Mouse (Mus musculus) urinary bladder, postnatal 4 days (tissue): ENCODE measurements around the gene Ppil2.

ENCODE experiments used
- DNase-seq, 2 experiments: peaks; one replicate each; pipeline ENCODE4 v3.0.0; 2021 to 2022; ENCODE audit warnings: low spot score in 2 of 2

Ppil2 gene

DNA sequence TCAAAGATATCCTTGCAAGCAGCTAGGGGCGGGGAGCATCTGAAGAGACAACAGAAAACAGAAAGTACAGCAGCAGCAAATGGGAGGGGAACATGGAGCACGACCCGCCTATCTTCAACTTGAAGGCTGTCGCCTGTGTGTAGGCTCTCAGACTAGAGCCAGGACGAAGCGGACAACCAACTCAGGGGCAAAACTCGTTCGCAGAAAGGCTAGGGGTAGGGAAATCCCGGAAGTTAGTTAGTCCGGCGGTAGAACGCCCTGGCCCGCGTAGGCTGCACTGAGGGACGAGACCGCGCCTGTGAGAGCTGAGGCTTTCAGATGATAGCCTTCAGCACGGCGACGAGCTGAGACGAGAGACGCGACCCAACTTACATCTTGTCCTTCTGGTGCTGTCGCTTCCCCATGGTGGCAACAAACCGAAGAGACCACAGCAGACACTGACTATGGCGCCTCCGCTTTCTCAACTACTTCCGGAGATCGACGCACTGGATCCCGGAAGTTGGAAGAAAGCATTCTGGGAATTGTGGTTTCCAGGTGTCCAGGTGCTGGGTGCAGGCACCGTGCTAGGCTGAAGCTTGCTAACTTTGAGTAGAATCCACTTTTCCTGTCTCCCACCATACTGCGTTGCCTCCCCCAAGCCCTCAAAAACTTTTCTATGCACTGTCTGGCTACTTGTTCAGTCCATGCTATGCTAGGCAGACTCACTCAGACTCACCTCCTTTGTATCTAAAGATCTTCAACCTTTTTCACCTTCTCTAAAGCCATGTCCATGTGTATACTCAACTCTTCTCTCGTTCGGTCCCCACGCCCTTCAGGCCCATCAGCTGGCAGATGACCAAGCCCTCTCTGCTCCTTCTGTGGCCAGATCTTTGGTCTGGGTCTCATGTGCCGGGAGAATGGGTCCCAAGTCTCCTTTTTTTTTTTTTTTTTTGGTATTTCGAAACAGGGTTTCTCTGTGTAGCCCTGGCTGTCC lies at the start of gene Ppil2:
TSS of gene Ppil2 (minus strand) at position 487 of the 973 bp plus-strand sequence.
- peak in 1 of 2 experiments; percentile 57 for DNase-seq

DNA sequence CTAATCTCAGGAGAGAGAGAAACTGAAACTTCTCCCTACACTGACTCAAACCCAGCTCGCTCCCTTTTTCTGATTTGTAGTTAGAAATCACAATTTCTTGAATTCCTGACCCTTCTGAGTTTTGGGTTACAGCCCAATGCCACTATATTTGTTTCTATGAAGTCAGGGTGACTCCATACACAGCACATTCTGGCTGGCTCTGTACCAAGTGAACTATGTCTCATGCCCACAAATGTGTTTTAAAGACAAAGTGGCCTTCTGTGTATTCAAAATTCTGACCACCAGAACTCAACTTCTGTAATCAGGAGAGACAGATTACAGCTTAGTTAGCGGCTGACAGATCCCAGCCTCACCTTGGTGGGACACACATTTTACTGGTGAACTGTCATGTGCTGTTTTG lies 43.3 kb upstream of the Ppil2 start:
- DNase-seq, result no peak

DNA sequence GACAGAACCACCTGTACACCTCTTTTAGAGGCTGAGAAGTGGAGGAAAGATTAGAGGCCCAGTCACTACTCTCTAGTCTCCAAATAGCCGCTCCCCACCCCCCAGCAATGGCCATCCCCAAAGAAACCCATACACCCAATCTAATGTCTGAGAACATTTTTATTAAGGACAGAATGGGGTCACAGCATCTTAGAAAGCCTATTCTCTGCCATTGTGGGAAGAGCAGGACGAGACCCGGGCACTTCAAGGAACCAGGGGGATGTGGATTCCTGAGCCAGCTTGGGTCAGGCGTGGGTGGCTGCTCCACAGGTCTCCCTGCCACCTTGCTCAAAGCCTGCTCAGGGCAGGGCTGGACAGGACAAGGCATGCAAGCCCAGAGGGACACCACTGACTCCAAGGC lies 40.8 kb upstream of the Ppil2 start:
- DNase-seq, result no peak

DNA sequence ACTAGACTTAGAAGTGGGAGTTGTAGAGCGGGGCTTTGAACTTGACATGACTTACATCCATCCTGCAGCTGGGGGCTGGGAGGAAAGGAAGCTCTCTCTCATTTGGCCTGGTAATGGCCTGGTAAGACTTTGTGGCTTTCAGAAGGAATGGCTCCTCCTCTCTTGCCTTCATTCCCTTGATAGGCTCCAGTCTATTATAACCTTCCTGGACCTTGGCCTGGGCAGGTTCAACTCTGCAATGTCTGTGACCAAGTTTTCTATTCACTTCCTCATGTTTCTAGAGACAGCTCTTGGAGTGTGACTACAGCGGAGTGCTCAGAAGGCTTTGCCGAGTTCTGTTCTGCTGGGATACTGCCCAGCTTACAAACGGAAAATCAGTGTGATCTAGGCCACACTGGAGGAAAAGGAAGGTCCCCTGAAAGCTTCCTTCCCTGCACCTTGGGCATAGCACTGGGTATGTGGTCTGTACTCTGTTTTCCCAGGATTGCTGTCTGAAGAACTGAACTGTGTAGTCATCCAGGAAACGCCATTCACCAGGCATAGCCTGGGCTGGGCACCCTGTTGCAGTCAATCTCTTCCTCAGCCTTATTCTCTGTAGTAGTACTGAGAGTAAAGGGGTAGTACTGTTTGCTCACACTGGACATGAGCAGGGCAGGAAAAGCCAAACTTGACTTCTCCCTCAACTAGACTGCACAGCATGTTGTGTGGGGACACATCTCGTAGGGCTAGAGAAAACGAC lies 39.6 kb upstream of the Ppil2 start:
- no peak for DNase-seq

DNA sequence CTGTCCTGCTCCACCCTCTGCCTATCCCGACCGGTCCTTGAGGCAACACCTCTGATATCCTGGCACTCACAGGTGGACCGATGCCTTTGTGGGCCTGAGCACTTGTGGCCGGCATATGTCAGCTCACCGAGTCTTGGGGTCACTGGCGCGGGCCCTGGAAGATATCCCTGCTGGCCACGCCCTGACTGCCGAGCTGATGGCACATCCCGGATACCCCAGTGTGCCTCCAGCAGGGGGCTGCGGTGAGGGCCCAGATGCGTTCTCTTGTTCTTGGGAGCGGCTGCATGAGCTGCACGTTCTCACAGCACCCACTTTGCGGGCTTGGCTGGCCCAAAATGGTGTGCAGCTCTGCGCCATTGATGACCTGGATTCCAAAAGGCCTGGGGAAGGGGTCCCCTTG lies 37.0 kb upstream of the Ppil2 start:
- DNase-seq, result no peak

DNA sequence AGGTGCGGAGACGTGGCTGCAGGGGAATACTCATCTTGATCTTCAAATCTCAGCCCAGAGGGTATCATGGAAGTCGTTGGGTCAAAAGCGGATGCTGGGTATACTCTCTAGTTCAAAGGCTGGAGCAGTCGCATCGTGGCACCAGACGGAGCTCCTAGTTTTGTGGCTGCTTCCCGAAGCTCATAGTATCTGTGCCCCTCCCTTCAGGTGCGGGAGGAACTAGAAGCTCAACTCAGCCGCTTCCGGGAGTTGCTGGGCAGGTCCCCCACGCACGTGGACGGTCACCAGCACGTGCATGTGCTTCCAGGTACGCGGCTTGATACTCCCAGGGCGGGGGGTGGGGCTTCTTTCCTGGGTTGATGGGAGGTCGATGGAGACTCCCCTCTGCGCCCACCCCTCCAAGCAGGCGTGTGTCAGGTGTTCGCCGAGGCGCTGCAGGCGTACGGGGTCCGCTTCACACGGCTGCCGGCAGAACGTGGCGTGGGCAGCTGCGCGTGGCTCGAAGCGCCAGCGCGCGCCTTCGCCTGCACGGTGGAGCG lies 36.4 kb upstream of the Ppil2 start:
- DNase-seq, result no peak

DNA sequence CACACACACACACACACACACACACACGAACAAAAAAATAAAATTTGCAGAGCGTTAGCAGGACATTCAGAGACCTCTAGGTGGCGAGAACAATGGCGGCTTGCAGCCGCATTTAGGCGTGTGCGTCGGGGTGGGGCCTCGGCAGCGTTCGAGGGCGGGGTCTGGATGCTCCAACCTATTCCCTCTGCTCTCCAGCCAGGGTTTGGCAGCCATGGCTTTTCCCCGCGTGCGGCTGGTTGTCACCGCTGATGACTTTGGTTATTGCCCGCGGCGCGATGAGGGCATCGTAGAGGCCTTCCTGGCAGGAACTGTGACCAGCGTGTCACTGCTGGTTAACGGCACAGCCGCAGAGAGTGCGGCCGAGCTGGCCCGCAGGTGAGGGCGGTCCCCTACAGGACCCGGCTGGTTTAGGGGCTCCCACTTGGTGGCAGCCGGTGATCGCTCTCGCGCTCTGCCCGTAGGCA lies 35.7 kb upstream of the Ppil2 start, which contains the start of gene Ccdc116:
TSS of gene Ccdc116 (minus strand) at position 458 of the 464 bp plus-strand sequence.
- peak; percentile 70 to 81 for DNase-seq

DNA sequence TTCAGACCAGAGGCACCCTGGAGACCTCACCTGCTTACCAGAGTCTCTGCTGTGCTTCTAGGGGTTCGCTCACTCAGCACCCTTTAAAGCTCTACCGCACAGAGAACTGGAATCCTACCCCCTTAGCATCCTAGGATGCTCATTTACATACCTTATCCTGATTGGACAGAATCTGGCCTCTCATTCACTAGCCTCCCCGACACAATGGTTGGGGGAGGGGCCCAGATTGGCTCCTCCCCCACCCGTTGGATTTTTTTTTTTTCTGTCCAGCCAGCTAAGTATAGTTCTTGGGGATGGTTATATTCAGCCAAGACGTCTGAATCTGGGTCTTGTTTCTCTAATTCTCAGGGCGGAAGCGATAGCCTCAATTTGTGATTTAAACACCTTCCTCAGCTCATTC lies 33.3 kb upstream of the Ppil2 start, which contains the start of gene Ydjc:
TSS of gene Ydjc (plus strand) at position 283 of the 400 bp plus-strand sequence.
- DNase-seq, result no peak

DNA sequence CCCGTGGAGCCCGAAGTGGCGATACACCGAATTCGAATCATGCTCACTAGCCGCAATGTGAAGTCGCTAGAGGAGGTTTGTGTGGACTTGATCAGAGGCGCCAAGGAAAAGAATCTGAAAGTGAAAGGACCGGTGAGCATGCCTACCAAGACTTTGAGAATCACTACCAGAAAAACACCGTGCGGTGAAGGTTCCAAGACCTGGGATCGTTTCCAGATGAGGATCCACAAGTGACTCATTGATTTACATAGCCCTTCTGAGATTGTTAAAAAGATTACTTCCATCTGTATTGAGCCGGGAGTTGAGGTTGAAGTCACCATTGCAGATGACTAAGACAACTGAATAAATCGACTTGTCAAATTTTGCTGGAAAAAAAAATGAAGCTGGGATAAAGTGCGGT lies 26.3 kb upstream of the Ppil2 start:
- DNase-seq, result no peak

DNA sequence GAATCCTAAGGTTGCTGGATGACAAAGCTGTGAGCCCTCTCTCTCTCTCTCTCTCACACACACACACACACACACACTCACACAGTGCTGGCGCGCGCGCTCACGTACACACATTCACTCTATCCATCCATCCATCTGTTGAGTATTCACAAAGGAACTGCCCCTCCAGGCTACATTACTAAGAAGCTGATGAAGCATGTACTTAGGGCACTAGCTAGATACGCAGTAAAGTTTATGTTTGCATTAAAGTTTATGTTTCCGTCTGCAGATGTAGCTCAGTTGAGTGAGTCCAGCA lies 21.8 kb upstream of the Ppil2 start:
- DNase-seq, result no peak

DNA sequence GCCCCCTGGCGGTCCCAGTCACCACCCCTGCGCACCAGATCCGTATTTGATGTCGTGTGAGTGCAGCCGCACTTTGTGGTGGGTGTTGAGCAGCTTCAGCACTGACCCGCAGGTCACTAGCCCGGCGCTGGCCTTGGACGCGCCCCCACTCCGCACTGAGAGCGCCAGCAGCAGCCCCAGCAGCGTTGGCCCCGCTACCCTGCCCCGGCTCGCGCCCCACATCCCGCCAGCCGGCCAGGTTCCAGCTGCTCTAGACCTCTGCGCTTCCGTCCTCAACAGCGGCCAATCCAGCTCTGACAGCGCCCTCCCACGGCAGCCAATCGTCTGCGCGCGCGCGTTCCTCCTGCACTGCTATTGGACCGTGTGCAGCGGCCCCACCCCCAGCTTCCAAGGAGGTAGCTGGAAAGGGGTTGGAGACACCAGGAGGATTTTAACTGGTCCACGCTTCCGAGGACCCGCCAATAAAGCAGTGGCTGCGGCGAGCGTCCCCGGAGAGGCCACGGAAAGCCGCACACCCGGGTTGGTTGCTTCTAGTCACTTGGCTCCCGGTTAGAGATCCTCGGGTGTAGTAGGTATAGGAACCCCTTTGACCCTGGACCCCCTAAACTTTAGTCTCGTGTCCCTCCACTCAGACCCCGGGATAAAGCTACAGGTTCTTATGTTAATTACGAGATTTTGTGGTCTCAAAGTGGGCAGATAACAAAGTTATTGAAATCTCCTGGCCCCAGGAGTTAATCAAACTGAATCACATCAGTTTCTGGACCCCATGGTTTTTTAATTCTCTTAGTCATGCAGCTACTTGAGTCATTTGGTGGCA lies 21.2 kb upstream of the Ppil2 start, which contains the start of gene Sdf2l1:
TSS of gene Sdf2l1 (minus strand) at position 295 of the 817 bp plus-strand sequence.
- DNase-seq, result peak; percentile 92 to 97

DNA sequence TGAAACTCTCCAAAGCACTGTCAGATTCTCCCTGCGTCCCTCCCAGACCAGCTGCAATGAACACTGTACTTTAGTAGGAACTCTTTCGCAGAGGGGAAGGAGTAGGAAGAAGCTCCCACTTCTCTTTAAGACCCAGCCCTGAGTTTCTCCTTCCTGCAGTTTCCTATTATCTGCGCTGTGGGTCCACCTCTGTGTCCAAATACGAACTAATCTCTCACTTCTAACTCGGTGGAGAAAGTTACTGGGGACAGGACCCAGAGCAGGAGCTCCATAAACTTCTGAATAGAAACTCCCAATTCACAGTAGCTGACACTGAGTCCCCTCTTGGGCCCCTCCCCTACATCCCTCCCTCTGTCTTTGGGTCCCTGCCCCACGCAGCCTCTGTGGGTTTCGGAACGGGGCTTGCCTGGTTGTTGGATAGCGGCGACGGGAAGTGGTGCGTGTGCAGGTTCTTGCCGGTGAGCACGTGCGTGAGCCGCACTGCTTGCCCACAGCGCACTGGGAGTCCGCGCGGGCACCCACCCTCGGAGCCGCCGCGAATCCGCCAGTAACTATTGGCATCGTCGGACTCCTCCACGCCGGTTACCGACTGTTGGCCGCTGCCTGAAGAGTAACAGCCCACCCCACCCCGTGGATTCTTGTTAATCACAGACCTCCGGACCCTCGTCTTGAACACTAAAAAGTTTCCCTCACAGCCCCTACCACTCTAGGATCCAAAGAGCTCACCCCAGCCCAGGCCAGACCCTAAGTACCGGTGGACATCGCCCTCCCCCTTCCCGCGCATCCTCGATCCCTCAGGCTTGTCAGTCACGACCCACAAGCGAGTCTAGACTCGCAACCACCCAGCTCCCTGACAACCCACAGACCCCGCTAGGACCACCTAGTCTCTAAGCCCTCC lies 20.4 kb upstream of the Ppil2 start:
- DNase-seq, result no peak

DNA sequence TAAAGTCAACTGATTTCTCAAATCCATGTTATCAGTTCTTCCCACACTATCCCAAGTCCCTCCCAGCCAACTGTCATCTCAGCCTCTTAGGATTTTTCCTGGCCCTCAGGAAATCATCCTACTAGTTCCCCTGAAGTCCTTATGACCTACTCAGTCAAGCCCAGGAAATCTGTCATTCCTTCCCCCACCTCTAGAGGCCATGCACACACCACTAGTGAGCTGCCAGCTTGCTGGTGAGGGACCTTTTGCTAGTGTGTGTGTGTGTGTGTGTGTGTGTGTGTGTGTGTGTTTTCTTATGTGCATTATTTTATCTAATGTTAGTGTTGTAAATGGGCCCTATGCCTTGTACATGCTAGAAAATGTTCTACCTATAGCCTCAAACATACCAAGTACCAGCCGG lies 16.2 kb upstream of the Ppil2 start:
- no peak for DNase-seq

DNA sequence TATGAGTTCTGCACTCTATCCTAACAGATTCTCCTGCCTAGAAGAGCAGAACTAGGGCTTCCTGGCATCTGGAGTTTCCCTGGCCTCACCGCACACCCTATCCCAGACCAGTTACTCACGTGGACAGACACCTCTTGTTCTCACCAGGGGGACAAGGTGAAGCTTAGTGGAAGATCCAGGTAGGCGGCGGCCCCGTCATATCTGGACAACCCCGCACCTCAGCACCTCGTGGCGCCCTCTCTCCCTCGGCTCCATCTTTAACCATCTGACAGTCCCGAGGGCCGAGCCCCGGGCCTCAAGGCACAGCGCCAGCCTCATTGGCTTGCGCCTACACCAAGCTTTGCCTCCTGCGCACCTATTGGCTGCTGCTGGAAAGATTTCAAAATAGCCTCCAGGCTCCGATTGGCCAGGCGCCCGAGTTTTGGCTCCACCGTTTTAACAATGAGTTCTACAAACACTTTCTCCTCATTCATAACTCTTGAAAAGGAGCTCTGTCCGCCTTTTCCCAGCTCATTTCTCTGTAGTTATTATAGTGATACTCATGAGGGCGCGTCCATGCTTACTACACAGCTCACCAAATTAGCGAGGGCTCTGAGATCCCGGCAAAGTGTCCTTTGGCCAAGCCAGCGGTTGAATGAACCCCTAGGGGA lies 13.9 kb upstream of the Ppil2 start, which contains the start of gene 2610318N02Rik:
TSS of gene 2610318N02Rik (minus strand) at position 297 of the 650 bp plus-strand sequence.
- peak; percentile 61 to 78 for DNase-seq

DNA sequence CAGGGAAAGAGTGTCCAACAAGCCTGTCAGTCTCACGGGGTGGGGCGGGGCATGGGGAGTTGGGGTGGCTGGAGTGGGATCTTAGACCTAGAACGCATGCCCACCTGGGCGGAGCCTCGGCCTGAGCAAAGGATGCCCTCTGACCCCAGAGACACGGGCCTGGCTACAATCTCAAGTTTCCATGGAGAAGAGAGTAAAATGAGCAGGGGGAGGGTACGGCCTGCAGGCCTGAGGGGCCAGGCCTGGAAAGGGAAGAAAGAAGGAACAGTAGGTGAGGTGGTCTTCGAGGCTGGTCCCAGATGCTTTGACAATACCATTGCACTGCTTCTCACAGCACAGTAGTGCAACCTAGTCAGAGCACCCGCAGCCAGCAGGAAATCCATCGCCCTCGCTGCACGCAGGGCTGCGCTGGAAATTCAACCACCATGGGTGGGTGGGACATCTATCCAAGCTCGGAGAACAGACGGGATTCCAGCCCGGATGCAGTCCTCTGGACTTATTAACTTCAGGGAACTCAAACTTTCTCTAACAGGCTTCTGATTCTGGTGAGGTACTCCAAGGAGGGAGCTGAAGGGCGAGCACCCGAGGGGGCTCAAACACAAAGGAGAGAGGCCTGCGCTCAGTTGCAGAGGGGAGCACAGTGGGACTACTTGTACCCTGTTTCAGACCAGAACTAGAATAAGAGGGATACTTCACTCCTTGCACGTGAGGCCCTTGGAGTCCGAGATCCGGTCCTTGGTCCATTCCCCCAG lies 13.2 kb upstream of the Ppil2 start:
- DNase-seq, result no peak

DNA sequence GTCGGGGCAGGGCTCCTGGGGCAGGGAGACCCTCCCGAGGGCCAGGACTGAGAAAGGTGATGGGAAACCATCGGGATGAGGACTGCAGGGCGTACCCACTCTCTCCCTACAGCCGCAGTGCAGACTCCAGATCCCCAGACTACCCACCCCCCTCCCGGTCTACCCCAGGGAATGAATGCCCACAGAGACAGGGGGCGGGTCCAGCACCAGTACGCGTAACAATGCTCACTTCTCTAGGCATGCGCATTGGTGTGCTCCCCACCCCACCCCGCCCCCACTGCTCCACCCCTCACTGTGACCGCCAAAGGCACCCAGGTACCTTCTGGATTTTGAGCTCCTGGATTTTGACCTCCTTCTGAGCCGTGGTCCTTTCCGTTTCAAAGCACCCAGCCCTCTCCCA lies 10.5 kb upstream of the Ppil2 start:
- DNase-seq, result no peak

DNA sequence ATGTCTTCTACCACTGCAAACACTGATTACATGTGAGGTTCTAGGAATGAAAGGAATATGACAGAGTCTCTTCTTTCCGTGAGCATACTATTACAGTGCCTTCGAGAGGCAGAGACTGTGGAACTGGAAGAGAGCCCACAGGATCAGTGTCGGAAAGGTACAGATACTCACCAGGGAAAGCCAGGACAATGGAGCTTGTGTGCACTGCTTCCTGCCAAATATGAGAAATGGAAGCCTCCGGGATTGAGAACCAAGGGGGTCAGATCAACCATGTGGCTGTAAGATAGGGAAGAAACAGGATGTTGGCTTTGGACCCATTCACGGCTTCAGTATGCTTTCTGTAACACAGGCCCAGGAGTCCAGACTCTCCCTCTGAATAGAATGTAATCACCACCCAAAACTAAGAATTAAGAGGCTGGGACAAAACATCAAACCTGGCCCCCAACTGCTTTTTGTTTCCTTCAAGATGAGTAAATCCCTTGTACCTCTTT lies 6.3 kb upstream of the Ppil2 start:
- no peak for DNase-seq

DNA sequence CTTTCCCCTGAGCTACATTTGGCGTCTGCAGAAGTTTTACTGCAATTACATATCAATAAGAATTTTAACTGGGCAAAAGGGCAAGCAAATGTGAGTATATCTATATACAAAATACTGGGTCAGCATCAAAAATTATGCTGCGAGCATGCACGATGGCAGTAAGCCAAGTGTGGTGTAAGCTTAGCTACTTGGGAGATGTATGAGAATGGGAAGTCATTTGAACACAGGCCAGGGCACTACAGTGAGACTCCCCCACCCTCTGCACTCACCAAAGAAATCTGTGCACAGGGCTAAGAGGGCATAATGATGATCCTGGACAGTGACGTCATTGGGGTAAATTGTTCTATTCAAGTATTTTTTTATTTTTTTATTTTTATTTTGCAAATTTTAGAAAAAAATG lies 6.5 kb downstream of the Ppil2 start:
- DNase-seq, result no peak
